Mouse (Mus musculus): ENCODE data around the gene Cdc42.

Gene Cdc42

DNA sequence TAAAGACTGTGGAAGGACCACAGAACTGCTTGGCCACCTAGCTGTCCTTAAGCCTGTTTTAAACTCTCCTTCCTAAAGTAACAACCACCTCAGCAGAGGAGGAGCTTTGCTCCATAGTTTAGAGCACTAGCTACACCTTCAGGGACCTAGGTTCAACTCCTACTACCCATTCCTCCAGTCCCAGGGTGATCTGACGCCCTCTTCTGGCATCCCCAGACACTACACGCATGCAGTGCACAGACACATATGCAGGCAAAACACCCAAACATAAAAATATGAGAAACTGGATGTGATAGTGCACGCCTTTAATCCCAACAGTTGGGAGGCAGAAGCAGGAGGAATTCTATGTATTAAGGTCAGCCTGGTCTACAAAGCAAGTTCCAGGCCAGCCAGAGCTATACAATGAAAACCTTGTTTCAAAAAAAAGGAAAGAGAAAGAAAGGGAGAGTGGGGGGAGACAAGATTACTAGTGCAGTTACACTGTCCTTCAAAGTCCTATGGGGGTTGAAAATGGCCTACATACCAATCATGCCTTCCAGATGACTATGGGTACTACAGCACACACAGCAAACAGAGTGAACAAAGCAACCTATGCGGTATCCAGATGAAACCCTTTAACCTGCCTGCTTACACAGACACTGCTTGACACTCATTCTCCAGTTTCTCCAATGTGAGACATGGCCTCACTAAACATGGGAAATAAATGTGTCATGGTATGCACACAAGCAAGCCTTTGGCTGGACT, 41.3 kb downstream of the Cdc42 start:
- DNase-seq (ENCODE audit: inconsistent age in 2 of 2, low spot score in 1 of 2): no peak

DNA sequence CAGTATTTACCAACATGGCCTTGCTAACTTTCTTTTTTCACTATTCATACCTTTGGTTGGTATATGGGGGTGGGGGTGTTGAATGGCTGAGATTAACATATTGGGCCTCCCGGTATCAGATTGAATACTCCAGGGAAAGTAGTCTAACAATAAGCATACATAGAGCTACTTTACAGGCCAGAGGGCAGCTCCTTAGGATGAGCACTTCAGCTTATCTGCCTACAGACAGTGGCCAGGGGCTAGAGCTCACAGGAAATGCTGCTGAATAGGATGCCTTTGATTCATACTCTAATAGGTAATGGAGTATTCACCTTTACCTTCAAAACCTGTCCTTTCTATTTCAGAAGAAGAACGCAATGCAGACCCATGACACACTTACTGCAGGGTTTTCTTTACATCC, 42.5 kb downstream of the Cdc42 start:
- no peak for DNase-seq (ENCODE audit: inconsistent age in 2 of 2, low spot score in 1 of 2)

DNA sequence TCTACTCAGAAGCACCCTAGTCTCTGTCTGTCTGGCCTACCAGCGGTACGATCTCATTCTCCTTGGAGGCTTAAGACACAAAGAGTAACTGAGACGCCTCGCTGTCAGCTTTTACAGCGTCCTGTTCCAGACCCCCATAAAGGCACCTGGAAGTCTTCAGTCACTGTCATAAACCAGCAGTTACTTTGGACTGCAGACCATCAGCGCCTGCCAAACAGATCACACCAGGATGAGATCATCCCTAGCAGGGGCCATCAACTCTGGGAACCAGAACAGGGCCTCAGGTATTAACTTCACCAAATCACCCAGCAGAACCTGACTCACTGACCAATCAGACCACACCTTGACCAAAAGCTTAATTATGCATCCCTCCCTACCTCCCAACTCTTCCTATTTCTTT, 43.0 kb downstream of the Cdc42 start:
- DNase-seq (ENCODE audit: inconsistent age in 2 of 2, low spot score in 1 of 2): no peak

DNA sequence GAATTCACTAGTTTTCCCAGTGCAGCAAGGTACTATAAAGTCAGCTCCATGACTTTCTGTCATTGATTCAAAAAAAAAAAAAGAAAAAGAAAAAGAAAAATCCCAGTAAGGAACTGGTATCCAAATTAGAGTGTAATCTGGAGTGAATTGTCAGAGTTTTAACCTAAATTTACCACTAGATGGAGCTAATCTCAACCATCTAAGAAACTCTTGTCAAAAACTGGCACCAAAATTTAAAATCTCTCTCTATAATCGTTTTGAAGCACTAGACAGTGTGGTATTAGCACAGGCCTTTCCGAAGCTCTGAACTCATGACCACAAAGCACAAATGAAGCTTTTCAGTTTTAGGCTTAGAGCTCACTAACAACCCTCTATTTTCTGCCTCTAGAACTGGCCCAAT, 44.0 kb downstream of the Cdc42 start:
- no peak for DNase-seq (ENCODE audit: inconsistent age in 2 of 2, low spot score in 1 of 2)

DNA sequence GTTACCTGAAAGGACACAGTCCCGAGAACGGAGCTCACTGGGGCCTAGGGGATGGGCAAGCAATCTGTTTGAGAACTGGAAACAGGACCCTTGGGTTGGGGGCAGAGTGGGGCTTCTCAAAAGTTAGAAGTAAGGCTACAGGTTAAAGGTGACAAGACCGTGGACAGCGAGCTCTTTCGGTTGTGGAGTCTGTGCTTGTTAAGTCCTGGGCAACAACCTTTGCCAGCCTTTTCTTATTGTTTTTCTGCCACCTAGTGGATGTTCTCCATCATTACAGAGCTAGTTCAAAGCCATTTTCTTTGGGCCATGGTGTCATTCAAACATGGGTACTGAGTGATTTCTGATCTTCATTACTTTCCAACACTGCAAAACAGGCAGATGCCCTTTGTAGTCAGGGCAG, 49.1 kb downstream of the Cdc42 start:
- peak in 1 of 2 experiments; percentile 82 for DNase-seq (ENCODE audit: inconsistent age in 2 of 2, low spot score in 1 of 2)

DNA sequence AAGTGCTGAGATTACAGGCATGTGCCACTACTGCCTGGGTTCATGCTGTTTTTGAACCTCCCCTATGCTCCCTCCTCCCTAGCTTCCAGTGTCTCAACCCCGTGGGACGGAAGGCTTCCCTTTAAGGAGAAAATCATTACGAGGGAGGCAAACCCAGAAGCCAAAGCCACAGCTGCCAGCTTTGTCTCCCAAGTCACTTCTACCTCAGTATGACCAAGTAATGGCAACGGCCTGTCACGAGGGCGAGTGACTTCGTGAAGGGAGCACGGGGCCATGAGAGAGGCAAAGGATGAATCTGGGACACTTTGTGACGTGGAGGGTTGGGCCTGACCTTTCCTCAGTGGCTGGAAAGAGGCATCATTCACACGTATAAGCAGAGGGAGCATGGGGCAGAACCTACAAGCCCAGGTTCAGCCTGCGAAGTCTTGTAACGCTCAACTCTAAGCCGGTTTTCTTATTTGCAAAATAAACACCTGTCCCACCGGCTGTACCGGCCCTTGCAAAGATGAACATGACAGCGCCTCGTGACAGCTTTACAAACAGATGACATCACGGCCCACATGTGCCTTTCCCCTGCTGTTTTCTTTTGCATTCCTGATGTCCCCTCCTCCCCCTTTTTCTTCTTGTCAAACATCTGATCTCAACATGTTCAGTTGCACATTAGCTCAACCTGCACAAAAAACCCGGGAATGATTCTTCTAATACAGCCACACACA, 50.4 kb downstream of the Cdc42 start:
- DNase-seq (ENCODE audit: inconsistent age in 2 of 2, low spot score in 1 of 2): no peak

DNA sequence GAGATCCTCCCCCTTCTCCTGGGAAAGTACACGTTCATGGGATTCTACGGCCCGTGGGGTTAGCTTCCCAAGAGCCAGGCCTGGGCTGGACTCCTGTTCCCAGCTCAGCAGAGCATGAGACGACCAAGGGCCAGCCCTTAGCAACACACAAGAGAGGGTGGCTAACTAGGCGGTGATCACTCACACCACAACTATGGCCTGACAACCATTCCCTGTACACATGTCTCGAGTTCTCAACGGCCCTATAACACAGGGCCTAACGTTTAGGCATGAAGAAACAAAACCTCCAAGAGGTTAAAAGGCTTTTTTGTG, 51.0 kb downstream of the Cdc42 start:
- DNase-seq (ENCODE audit: inconsistent age in 2 of 2, low spot score in 1 of 2): no peak

DNA sequence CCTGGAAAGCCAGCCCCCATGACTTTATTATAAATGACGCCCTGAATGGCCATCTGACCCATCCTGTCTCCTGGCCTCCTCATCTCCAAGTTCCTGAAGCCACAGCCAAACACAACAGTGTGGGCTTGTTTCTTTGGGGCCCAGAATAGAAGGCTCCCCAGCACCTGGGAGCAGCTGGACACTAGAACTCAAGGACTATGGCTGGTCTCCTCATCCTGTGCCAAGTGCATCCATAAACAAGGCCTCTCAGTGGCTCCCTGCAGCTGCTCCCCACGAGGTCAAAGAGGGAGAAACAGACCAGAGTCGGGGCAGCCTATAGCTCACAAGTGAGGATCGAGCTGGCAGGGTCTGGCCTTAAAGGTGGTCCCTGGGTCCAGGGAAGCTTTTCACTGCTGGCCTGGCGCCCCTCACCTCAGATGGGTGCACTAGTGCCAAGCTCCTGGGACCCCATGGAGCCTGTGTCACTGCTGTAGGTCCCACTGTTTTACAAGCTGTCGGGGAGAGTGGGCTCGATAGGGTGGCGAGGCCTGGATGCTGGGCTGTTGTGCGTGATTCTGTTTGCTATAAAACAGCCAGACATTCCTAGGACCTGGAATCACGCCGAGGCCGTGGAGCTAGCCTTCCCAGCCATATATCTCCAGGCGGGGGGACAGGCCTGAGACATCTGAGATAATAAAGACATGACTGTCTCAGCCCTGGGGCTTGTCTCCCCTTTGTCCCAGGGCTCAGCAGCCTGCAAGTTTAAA, 51.5 kb downstream of the Cdc42 start:
- DNase-seq (ENCODE audit: inconsistent age in 2 of 2, low spot score in 1 of 2): peak in 1 of 2 experiments; percentile 60

DNA sequence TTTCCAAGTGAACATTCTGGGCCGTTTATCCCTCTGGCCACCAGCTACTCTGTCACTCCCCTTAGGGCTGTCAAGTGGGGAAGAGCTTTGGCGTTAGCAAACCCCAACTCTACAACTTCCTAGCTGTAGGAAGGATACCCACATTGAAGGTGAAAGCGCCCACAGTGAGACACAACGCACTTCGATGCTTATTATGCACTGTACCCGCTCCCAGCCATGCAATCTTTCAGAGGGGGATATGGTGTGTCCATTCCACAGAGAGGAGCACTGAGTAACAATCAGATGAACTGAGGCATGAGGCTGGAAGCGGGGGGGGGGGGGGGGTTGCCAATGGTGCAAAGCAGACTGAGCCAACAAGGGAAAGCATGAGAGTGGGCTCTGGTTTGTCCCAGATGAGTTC, 52.5 kb downstream of the Cdc42 start:
- no peak for DNase-seq (ENCODE audit: inconsistent age in 2 of 2, low spot score in 1 of 2)

DNA sequence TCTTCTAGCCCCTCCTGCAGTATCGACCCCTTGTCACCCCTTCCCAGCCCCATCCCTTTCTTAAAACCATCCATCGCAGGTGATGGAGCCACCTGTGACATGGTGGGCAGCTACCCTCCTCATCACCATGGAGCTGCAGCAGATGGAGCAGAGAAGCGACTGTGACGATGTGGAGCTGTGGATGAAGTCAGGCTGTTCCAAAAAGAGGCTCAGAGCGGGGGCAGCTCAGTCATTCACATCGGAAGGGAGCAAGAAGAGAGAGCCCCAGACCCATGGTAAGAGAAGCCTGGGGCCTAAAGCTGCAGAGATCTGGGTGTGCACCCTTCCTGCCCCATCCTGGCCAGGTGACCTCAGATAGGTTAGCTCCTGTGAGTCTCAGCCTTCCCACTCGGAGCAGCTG, 53.4 kb downstream of the Cdc42 start:
- no peak for DNase-seq (ENCODE audit: inconsistent age in 2 of 2, low spot score in 1 of 2)

DNA sequence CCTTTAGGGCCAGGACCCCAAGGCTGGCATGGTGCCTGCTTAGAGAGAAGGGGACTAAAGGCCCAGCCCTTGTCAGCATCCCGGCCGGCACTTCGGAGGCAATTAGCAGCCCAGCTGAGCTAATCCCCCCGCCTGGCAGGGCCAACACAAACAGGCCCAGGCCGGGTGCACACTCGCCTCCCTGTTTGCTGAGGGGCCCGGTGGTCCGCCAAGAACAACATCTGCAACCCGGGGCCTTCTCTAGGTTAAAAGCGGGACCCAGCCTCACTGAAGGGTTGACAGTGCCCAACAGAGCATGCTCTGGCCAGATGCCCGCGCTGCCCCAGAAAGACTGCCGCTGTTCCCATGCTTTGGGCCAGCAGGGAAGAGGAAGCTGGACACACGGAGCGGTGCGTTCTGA, 55.9 kb downstream of the Cdc42 start:
- DNase-seq (ENCODE audit: inconsistent age in 2 of 2, low spot score in 1 of 2): no peak

DNA sequence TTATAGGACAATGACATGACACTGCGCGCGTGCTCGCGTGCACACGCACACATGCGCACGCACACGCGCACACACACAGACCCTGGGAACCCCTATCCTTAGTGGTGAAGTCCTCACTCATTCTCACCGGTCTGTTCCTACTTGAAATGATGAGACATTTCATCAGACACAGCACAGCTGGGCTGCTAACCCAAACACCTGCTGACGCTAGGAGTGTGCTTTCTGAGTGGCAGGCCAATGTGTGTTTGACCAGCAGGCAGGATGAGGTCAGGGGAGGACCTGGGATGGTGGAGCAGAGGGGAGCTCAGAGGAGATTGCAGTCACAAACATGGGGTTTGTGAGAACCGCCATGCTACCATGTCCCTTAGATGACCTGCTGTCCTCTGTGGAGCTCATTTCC, 57.3 kb downstream of the Cdc42 start:
- DNase-seq (ENCODE audit: inconsistent age in 2 of 2, low spot score in 1 of 2): no peak

DNA sequence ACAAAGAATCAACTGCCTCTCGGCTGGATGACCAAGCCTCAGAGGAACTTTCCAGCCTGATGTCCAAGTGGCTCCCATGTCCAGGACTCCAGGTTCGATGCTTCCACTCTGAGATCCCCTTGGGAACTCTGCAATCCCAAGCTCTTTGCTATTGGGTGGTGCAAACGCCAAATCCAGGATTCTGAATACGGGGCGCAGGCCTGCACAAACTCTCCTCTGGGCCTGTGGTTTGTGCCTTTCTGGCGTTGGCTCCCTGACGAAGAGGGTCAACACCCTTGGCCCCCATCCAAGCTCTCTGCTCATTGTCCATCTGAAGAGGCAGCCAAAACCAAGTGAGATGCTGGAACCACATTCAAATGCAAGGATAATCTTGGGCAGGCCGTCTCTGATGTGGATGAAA, 59.1 kb downstream of the Cdc42 start:
- no peak for DNase-seq (ENCODE audit: inconsistent age in 2 of 2, low spot score in 1 of 2)

DNA sequence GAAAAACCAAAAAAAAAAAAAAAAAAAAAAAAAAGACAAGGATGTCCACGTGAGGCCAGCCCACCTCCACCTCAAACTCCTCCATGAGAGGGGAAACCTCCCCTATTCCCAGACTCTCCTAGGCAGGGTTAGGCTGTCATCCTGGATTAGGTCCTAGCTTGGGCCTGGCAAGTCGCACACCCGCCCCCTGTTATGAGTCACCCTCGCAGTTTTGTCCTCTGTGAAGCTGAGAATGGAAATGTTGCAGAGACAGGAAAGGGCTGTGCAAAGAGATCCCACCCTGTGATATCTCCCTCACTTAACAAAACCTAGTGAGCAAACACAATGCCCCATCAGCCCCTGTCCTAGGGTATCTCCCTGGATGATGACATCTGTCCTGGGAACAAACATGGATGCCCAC, 59.9 kb downstream of the Cdc42 start:
- DNase-seq (ENCODE audit: inconsistent age in 2 of 2, low spot score in 1 of 2): peak in 1 of 2 experiments; percentile 73

DNA sequence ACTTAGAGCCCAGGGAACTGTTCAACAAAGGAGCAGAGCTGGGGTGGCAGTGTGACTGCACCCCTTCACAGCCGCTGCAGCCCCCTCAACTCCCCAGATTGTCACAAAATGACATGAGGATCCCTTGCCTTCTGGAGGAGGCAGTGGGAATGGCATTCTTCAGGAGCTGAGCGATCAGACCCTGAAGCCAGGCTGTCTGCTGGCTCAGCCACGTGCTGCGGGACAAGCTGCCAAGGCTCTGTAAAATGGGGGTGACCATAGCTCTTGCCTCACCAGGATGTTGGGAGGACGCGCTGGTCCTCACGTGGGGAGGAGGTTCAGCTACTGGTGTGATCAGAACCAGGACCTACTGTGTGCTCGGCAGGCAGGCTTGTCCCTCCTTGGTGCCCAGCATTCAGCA, 62.6 kb downstream of the Cdc42 start:
- DNase-seq (ENCODE audit: inconsistent age in 2 of 2, low spot score in 1 of 2): no peak

DNA sequence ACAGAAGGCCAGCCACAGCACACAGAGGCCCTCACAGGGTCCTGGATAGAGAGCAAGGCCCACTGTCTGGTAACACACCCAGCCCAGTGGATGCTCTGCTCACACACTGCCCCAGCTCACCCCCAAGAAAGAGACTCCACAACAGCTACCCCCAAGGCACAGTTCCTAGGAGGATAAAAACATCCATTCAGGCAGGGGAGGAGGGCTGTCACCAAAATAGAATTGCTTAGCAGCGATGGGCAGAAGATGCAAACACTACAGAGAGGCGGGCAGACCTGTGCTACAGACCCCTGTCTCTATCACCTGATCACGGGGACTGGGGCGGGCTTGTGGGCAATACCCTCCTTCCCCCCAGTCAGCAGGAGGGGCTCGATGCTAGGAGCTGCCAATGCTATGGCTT, 63.0 kb downstream of the Cdc42 start:
- no peak for DNase-seq (ENCODE audit: inconsistent age in 2 of 2, low spot score in 1 of 2)

DNA sequence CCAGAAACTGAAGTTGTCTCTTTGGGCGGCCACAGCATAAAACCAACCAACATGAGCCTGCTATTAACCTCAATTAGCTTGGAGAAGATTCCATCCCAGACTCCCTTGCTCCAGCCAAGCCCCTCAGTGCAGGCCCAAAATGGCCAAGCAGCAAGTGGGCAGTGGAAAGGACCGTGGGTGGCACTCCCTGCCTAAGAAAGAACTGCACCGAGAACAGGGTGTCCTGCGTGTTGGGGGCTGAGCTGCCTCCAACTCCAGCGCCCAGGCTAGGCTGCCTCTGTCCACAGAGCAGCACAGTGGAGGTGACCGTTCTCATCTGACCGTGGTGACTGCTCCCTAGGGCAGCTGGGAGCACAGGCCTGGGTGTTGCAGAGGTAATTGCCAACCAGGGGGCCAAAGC, 63.5 kb downstream of the Cdc42 start:
- DNase-seq (ENCODE audit: inconsistent age in 2 of 2, low spot score in 1 of 2): no peak

DNA sequence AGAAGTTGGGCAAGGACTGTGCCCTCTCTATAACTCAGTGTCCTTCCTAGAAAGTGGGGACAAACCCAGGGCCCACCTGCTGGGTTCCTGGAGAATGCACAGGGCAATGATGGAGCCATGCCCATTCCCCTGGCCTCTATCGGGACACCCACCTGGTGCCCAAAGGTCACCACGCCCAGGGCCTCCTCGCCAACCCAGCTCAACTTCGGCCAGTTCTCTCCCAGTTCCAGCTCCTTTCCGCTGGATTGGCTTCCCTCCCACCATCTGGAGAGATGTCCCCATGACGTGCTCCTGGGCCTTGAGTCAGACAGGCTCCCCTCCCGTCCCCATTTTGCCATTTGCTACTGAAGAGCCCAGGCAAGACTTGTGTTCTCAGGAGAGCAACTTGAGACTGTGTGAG, 64.9 kb downstream of the Cdc42 start:
- DNase-seq (ENCODE audit: inconsistent age in 2 of 2, low spot score in 1 of 2): peak; percentile 70 to 82

DNA sequence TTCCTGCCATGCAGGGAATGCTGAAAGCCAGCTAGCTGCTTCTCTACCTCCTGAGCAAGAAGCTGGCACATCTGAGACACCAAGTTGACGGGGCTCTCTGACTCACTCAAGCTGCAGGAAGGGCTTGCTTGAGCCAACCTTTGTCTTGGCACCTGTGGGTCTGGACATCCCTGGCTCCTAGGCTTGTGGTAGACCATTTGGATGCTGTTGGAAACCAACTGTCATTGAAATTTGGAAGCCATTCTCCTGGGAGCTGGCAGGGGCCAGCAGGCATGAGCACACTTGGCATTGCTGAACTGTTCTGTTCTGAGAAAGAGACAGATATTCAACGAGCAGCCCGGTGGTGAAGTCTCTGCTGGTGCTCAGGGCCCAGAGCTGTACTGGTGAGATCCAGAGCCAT, 67.3 kb downstream of the Cdc42 start:
- no peak for DNase-seq (ENCODE audit: inconsistent age in 2 of 2, low spot score in 1 of 2)

DNA sequence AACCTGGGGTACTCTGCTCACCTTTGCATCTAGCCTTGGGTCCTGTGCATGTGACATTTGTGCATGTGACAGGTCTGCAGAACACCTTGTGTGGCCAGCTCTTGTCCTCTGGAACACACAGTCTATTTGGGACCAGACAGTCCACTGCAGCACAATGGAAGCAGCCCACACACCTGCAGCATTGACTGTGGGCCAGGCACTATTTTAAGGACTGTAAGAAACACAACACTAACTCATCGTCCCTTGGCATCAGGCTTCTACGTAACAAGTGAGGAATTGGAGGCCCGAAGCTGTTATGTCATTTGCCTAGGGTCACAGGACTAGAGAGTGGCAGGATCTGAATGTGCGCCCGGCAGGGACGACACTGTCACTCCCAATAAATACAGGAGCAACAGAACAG, 67.8 kb downstream of the Cdc42 start:
- DNase-seq (ENCODE audit: inconsistent age in 2 of 2, low spot score in 1 of 2): no peak

DNA sequence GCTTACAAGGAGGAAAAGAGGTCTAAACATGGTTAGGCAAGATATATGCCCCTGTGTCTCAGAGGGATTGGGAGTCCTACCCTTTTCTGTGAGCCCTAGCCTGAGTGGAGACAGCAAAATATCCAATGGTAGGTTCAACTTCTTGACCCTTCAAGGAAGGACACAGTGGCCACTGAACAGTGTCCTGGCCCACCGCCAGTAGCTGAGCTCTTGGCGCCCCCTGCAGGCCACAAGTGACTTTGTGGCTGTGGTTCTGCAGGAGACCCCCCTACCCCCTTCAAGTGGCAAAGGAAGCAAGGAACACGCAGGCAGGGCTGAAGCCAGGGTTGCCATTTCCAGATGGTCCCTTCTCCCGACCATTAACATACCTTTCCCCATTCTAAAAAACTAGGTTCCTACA, 69.7 kb downstream of the Cdc42 start:
- DNase-seq (ENCODE audit: inconsistent age in 2 of 2, low spot score in 1 of 2): peak; percentile 73 to 91

DNA sequence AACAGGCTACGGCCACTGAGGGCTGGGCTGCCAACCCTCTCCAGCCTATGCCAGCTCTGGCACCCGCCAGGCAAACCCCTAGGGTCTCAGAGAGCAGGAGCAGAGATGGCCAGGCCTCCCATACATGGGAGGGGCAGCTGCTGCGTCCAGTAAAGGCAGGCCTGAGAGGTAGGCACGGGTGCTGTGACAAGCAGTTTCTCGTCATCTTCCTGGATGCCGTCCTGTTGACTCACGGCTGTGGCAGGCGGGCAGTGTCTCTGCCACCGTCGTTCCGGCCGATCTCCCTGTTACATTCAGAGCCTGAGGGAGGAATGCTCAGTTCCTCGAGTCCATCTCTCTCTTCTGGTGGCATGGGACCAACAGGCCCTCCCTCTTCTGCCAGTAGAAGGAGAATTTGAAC, 70.3 kb downstream of the Cdc42 start:
- peak; percentile 89 to 92 for DNase-seq (ENCODE audit: inconsistent age in 2 of 2, low spot score in 1 of 2)

DNA sequence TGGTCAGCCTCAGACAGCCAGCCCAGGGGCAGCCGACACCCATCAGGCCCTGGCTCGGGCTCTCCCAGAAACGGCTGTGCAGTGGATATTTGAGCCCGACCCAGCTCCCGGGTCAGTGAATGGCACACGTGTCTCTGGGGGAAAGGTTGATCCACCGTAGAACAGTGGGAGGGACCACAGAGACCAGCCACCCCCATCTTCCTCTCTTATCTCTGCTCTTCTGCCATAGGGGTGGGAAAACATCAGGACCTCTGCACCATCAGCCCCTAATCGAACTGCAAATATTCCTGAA, 70.9 kb downstream of the Cdc42 start:
- DNase-seq (ENCODE audit: inconsistent age in 2 of 2, low spot score in 1 of 2): no peak

Data from adrenal gland, adult (tissue).